Mouse (Mus musculus) mammary gland, adult 2 months (tissue): ENCODE results near the gene Zfp715. TPM values are rescaled to one million over a fixed set of nuclear protein-coding genes. Genes with fewer than 3 reads are reported as not detected.

Source experiments
- polyA plus RNA-seq: library from polyadenylated mRNA; depleted of rRNA; stranded (reverse); fragments of >200 nt; gene quantifications from 2 replicates; pipeline ENCODE4 v1.2.3, GENCODE M21; 2012; ENCODE audit warnings: low replicate concordance; rRNA removed

The Zfp715 gene
- polyA plus RNA-seq, result 3.2 and 5.5 TPM in 2 replicates

DNA sequence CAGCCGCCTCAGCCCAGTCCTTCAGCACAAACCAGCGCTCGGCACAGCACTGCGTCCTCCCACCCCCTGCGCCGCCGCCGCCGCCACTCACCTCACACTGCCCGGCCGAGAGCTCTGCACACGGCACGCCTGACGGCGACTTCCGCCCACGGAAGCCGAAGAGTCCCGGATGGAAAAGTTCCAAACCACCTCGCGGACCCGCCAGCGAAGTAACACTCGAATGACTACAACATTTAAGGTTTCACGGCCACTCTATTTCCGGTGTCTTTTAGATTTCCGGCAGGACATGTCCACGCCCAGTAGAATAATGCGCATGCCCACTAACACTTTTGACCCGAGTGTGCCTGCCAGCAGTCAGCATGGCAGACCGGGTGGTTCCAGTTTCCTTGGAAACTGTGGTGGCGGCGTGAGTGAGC, at the start of gene Zfp715:
TSS of gene Zfp715 (minus strand) at position 282 of the 416 bp plus-strand sequence.

DNA sequence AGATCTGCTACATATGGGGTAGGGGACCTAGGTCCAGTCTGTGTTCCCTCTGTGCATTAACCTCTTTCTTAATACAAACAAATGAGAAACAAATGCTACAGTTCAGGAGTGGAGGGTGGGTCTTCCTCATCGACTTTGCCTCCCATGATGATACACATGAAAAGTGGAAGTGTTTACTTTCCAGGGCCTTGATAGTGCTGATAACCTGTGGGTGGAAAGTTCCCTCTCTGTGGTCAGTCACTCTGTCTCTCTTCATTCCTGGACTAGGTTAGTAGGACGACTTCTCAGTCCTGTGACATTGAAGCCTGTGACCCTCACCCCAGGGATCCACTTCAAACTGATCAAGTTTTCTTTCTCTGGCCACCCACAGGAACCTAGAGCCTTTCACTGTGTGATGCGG, 38.1 kb upstream of the Zfp715 start, which contains the start of gene Siglecf:
TSS of gene Siglecf (plus strand) at position 188 of the 400 bp plus-strand sequence.

Other genes starting within 250 kb of the Zfp715 start
- not detected in 2 replicates for gene Zfp936, start 199.1 kb downstream of the Zfp715 start, polyA plus RNA-seq
- 1.7 and 2.1 TPM in 2 replicates for gene Siglecf, start 38.0 kb upstream of the Zfp715 start, polyA plus RNA-seq
- gene Siglecg, start 94.9 kb upstream of the Zfp715 start, polyA plus RNA-seq, result 60.6 and 83.5 TPM in 2 replicates
- gene Lim2, start 114.4 kb upstream of the Zfp715 start, polyA plus RNA-seq, result 0.07 TPM in 1 of 2 replicates, not detected in the other
- 59.9 and 70.1 TPM in 2 replicates for gene Nkg7, start 123.8 kb upstream of the Zfp715 start, polyA plus RNA-seq
- gene Cldnd2, start 127.5 kb upstream of the Zfp715 start, polyA plus RNA-seq, result not detected in 2 replicates
- gene Etfb, start 130.8 kb upstream of the Zfp715 start, polyA plus RNA-seq, result 140 and 200 TPM in 2 replicates
- 1.4 and 5.6 TPM in 2 replicates for gene Gm45233, start 130.8 kb upstream of the Zfp715 start, polyA plus RNA-seq
- gene Vsig10l, start 149.9 kb upstream of the Zfp715 start, polyA plus RNA-seq, result 9.8 and 10.5 TPM in 2 replicates
- 6.9 and 7.2 TPM in 2 replicates for gene Iglon5, start 176.8 kb upstream of the Zfp715 start, polyA plus RNA-seq
- not detected in 2 replicates for gene 4931406B18Rik, start 192.6 kb upstream of the Zfp715 start, polyA plus RNA-seq
- gene Cd33, start 231.1 kb upstream of the Zfp715 start, polyA plus RNA-seq, result 15.0 and 29.1 TPM in 2 replicates
- gene Zfp658, start 249.0 kb upstream of the Zfp715 start, polyA plus RNA-seq, result 1.1 and 2.3 TPM in 2 replicates